Mouse (Mus musculus): ENCODE measurements around the gene Pdzd8.

Gene Pdzd8

DNA sequence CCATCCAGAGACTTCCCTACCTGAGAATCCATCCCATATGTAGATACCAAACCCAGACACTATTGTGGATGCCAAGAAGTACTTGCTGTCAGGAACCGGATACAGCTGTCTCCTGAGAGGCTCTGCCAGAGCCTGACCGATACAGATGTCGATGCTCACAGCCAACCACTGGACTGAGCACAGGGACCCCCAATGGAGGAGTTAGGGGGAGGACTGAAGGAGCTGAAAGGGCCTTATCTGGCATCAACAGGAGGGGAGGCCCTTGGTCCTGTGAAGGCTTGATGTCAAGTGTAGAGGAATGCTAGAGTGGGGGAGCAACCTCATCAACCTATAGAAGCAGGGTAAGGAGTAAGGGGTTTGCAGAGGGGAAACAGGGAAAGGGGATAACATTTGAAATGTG is 7.2 kb upstream of the Pdzd8 start:
- DNase-seq: no peak

- DNase-seq: no peak
Measured at GRCm38 (mm10) chr19:59351151-59351889, 5.7 kb upstream of the Pdzd8 start.

DNA sequence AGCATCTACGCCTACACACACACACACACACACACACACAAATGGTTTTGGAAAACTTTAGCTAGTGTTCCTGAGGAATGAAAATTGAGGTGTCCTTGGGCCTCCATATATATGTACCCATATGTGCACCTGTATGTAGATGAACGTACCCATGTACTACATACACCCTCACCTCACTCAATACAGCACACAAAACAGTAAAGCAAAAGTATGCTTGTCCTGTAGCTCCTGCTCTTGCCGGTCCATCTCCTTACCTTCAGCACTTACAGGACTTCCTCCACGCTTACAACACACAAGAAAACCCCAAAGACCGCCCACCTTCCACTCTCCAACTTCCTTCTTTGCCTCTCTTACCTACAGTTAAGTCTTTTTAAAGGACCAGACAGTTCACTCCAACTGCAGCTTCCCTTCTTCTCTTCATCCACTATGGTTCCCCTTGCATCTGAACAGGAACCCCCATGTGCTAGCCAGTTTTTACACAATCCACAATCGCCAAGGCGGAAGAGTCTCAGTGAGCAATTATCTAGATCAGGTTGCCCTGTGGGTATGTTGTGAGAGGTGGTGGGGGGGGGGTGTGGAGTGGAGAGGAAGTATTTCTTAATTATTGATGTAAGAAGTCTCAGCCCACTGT is 4.8 kb upstream of the Pdzd8 start:
- DNase-seq: no peak

- DNase-seq: no peak
Measured at GRCm38 (mm10) chr19:59349329-59349960, 3.9 kb upstream of the Pdzd8 start.

DNA sequence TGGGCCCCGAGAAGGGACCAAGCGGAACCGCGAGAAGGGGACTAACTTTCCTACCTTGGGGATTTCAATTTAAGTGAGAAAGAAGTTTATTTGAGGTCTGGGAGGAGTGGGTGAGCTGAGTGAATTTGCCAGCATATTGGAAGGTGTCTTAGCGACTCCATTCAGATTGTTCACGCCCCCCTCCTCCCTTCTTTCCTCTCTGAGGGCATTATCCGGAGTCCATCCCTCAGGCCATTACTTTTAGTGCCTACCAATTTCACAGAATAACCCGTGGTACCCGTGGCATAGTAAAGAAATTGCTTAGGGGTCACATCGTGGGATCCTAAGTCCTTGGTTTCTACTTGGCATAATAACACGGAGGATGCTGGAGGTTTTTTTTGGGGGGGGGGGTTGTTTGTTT is 745 bp upstream of the Pdzd8 start:
- DNase-seq: no peak

GRCm38 (mm10) chr19:59345081-59345657 is 411 bp downstream of the Pdzd8 start:
- peak; percentile 62 for DNase-seq

DNA sequence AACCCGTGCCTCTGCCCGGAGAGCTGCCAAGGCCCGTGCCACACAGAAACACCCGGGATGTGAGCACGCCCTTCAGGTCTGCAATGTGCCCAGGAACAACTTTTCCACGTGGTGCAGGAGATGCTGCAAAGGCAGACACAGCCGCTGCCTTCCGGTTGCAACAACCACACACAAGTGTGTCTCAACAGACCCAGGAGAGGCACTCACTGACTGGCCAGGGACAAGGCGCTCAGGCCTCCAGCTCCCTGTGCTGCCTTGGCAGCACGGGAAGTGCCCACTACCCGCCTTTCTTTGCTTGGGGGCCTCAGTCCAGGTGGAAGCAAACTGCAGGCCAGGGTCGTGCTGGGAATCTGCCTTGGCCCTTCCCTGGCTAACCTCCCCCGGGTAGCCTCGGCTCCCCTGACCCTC is 1.3 kb downstream of the Pdzd8 start:
- DNase-seq: peak; percentile 35

- DNase-seq: no peak
Measured at GRCm38 (mm10) chr19:59342964-59343363, 2.6 kb downstream of the Pdzd8 start.

DNA sequence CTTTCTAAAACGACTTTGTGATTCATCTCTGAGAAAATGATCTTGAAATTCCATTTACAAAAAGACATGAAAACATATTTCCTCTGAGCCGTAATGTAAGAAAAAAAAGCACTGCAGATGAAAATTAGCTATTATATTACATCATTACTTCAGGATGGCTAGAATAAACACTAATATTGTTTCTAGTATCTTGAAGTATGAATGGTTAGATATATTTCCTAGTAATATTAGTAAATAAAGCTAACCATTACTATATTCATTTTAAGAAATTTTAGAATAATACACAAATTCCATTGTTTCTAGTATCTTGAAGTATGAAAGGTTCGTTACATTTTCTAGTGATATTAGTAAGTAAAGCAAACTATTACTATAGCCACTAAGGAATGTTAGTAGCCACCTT is 5.7 kb downstream of the Pdzd8 start:
- no peak for DNase-seq

GRCm38 (mm10) chr19:59337872-59338681 is 7.5 kb downstream of the Pdzd8 start:
- no peak for DNase-seq

DNA sequence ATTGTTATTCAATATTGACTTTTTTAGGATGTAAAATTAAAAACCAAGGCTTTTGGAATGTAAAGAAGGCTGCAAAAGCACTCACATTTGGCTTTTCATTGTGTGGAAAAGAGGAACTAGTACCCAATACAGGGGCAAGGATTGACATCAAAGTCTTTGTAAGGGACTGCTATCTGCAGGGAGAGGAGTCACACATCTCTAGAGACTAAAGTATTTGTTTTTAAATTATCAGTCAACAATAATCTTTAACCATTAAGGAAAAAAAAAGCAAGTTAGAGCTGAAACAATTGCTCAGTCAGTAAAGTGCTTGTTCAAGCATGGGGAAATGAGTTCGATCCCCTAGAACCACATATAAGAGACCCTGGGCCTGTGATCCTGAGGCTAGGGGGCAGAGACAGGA is 8.9 kb downstream of the Pdzd8 start:
- no peak for DNase-seq

DNA sequence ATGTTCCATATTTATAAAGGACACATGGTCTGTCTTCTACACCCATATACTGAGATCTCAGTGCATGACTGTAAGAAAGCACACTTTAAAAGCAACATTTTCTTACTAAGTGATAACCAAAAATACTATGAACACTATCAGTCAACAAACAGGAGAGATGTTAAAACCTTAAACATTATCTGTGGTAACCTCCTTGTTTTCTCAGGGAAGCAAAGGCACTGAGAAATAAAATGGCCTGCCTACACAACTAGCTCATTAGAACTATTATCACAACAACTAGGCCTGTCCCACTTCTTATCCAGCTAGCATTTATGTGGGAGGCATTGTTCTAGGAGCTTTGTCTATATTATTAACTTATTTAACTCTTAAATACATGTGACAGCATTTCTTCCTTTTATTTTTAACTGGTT is 14.8 kb downstream of the Pdzd8 start:
- DNase-seq: no peak

DNA sequence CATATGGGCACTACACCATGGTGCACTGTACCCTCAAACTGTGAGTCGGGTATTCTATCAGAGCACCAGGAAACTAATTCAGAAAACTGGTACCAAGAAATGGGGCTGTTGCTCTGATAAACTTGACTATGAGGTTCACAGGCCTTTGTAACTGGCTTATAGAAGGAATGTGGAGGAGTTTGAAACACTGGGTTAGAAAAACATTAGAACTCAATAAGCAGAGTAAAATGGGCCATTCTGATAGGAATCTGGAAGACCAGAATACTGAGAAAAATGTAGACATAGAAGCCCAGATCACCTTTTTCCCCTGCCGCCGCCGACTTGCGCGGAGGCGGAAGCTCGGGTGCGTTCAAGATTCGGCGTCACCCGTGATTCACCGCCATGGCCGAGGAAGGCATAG is 23.6 kb downstream of the Pdzd8 start, which contains the start of gene Rps12-ps3:
Gene Rps12-ps3 (plus strand): TSS at position 301 of the 400 bp plus-strand sequence.
- no peak for DNase-seq

DNA sequence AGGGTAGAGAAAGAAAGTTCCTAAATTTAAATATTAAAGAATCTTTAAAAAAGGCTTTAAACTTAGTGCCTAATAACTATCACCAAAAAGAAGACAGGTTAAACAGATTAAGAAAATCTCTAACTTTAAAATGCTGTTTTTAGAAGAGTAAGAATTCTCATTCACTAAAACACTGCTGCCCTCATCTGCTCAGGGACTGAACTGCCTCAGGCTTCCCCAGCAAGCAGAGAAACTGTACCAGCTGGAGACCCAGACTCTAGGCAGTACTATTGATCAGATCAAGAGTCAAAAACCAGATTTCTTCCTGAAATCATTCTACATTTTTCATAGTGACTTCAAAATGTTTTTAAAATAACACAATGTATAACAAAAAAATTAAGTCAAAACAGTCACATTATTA is 29.0 kb downstream of the Pdzd8 start:
- DNase-seq: no peak

DNA sequence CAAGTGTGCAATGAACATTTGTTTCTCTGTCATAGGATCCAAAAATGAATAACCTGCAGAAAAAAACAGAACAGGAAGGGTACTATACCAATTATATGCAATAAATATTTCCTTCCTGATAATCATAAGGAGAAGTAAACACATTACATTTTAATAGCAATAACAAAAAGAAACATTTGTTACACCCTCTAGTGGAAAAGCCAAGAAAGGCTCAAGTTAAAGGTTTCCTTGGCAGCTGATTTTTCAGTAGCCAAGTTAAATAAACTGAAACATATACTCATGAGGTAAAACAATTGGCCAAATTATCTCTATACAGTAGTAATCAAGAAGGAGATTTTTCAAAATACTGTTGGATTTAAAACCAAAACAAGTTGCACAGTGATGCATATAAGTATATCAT is 30.3 kb downstream of the Pdzd8 start:
- no peak for DNase-seq

- no peak for DNase-seq
Measured at GRCm38 (mm10) chr19:59292183-59292839, 53.3 kb downstream of the Pdzd8 start.

GRCm38 (mm10) chr19:59289811-59290210 is 55.8 kb downstream of the Pdzd8 start:
- DNase-seq: no peak

DNA sequence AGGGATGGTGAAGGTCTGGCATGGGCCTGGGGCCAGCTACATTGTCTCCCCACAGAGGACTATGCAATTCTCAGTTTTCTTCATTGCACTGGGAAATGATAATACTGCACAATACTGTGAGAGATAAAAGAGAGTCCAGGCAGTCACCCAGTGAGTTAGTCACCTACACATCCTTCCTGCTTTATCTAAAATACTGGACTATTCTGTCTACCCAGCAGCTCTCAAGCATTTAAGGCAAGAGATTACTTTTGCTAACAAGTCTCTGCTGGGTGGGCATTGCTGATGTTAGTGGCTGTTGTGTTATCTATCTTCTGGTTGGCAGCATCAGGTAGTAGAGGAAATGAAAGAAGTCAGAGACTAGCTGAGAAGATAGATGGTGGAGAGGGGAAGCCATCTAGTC is 56.5 kb downstream of the Pdzd8 start:
- DNase-seq: no peak

DNA sequence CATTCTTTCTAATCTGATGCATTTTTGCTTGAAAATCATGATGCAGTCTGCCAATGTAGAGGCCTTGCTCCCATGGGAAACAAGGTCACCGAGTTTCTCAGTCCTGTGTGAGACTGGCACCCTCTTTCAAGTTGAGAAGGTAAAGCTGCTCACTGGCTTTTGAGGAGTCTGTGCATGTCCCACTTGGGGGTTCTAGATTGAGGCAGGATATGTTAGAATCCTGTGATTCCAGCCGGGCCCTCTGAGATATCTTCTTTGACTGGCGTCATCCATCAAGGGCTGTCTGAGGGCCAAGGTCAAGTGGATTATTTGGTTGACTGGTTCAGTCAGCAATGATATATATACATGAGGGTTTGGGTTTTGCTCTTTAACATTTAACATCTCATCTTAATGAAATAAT is 63.6 kb downstream of the Pdzd8 start:
- no peak for DNase-seq

DNA sequence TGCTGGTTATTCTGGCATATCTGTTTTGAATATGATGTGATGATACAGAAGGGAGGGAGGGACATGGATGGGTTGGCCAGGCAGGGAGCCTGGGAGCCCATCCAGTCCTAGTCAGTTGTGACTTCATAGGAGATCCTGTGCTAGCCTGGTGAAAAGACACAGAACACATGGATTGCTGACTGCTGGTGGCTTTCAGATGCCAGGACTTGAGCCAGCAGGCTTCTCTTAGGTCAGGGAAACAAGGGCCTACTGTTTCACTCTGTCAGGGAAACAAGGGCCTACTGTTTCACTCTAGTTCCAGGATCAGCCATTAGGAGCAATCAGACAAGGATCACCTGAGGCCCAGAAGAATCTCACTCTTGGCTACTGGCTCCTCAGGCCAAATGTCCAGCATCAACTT is 64.7 kb downstream of the Pdzd8 start:
- DNase-seq: no peak

GRCm38 (mm10) chr19:59276354-59276753 is 69.2 kb downstream of the Pdzd8 start:
- no peak for DNase-seq

- DNase-seq: no peak
Measured at GRCm38 (mm10) chr19:59273190-59273589, 72.4 kb downstream of the Pdzd8 start.
